In genomic region chr10:17523558-17524328, GRCm38 (mm10) we compare ENCODE assay signal across 26 mouse cellular contexts.
DNase-seq lines count a peak whose midpoint lies in the region; ATAC-seq lines count a peak whose summit lies in the region.
"Had no signal": no experiment of that assay in that cellular context is flagged by ENCODE, and none has a peak within 500 bp of the region (broad histone marks: within the 10 kb centered on the region; RNA-seq: fewer than 3 reads in every experiment).

No protein-coding gene starts in this region.

- no peak overlapping the region for H3K27ac ChIP-seq in liver, embryonic 11.5 days (ENCODE audit: low read depth, low read length)
- H3K27ac ChIP-seq: forebrain, embryonic 13.5 days; hindbrain, embryonic 14.5 days; liver, embryonic 15.5 days; lung, embryonic 15.5 days; midbrain, embryonic 10.5 days; midbrain, embryonic 15.5 days; neural tube, embryonic 15.5 days; stomach, embryonic 15.5 days had no signal

- no peak overlapping the region for H3K4me2 ChIP-seq in liver, embryonic 11.5 days
- H3K4me2 ChIP-seq: forebrain, embryonic 13.5 days; heart, embryonic 11.5 days; hindbrain, embryonic 14.5 days; liver, embryonic 15.5 days; lung, embryonic 15.5 days; midbrain, embryonic 15.5 days; neural tube, embryonic 15.5 days; stomach, embryonic 15.5 days had no signal

- H3K4me3 ChIP-seq in liver, embryonic 11.5 days (ENCODE audit: low read depth, low read length), result no peak overlapping the region
- H3K4me3 ChIP-seq: forebrain, embryonic 13.5 days; liver, embryonic 15.5 days; lung, embryonic 15.5 days; midbrain, embryonic 10.5 days; midbrain, embryonic 15.5 days; neural tube, embryonic 15.5 days; stomach, embryonic 15.5 days had no signal

- no peaks in the 10 kb centered on the region; the same call in 1 of the 2 replicates for H3K4me1 ChIP-seq in liver, embryonic 11.5 days (replicated peaks; ENCODE audit: control insufficient read depth, insufficient read depth, low read length)
- H3K4me1 ChIP-seq: forebrain, embryonic 13.5 days; liver, embryonic 15.5 days; midbrain, embryonic 15.5 days; neural tube, embryonic 15.5 days; stomach, embryonic 15.5 days had no signal

- no peaks in the 10 kb centered on the region for H3K36me3 ChIP-seq in liver, embryonic 11.5 days (ENCODE audit: control insufficient read depth, insufficient read depth, low read length)
- H3K36me3 ChIP-seq: liver, embryonic 15.5 days; lung, embryonic 15.5 days; midbrain, embryonic 10.5 days; midbrain, embryonic 15.5 days; neural tube, embryonic 15.5 days; stomach, embryonic 15.5 days had no signal

- no peak for ATAC-seq in liver, embryonic 11.5 days (replicated peaks; ENCODE audit: low FRiP score)
- ATAC-seq: forebrain, embryonic 13.5 days; inflammation-experienced regulatory T-cells, adult 6 months; midbrain, embryonic 15.5 days; Patski had no signal

- WGBS in liver, embryonic 11.5 days, result 54% methylated on average over 6 of the region's 6 CpGs

- H3K27me3 ChIP-seq in liver, embryonic 11.5 days (replicated peaks; ENCODE audit: control insufficient read depth, insufficient read depth, low read length), result no peaks in the 10 kb centered on the region
- H3K27me3 ChIP-seq: forebrain, embryonic 13.5 days; liver, embryonic 15.5 days; lung, embryonic 15.5 days; midbrain, embryonic 15.5 days; neural tube, embryonic 15.5 days; Patski; stomach, embryonic 15.5 days had no signal

- no peaks in the 10 kb centered on the region for H3K9me3 ChIP-seq in liver, embryonic 11.5 days (ENCODE audit: control insufficient read depth, low read length)
- H3K9me3 ChIP-seq: forebrain, embryonic 13.5 days; liver, embryonic 15.5 days; lung, embryonic 15.5 days; midbrain, embryonic 10.5 days; midbrain, embryonic 15.5 days; neural tube, embryonic 15.5 days; stomach, embryonic 15.5 days had no signal

- peak; percentile 70 for DNase-seq in heart, adult 11 months
- DNase-seq in heart, postnatal 4 days, result no peak
- peak; percentile 30 for DNase-seq in cerebellum, adult 11-12 months
- DNase-seq in cerebellum, adult 9-11 months, result peak; percentile 45
- DNase-seq in urinary bladder, adult 2 months (ENCODE audit: low spot score), result no peak
- no peak for DNase-seq in liver, embryonic 11.5 days (ENCODE audit: low spot score)
- DNase-seq in layer of hippocampus, adult 9-11 months, result no peak
- DNase-seq: adrenal gland, postnatal 25 days; gastrocnemius, postnatal 25 days; heart, adult 18-20 months; heart, postnatal 36 days; kidney, adult 18-20 months; liver; retina, postnatal 1 day; right cerebral cortex, postnatal 14 days had no signal

- no peak overlapping the region for H3K9ac ChIP-seq in liver, embryonic 11.5 days (ENCODE audit: low read depth, low read length)
- H3K9ac ChIP-seq: forebrain, embryonic 13.5 days; hindbrain, embryonic 14.5 days; liver, embryonic 15.5 days; lung, embryonic 15.5 days; midbrain, embryonic 15.5 days; neural tube, embryonic 15.5 days; stomach, embryonic 15.5 days had no signal

Comparison
In these comparisons a context has a peak if more than half of its experiments do, and no peak if none do; other contexts are left out.
1. DNase-seq: peak in heart, adult 11 months (single experiment), cerebellum, adult 11-12 months (single experiment) and cerebellum, adult 9-11 months (single experiment); none in heart, postnatal 4 days (single experiment), urinary bladder, adult 2 months (single experiment), liver, embryonic 11.5 days (single experiment) and layer of hippocampus, adult 9-11 months (single experiment).